Mouse (Mus musculus) adipose tissue, adult 10 weeks (tissue): ENCODE measurements around the gene Lgals8. TPM values are rescaled to one million over a fixed set of nuclear protein-coding genes. Genes with fewer than 3 reads are reported as not detected.

ENCODE experiments used
- polyA plus RNA-seq: library from polyadenylated mRNA; stranded (reverse); fragments of 350-450 nt; fragmentation: Illumina TruSeq; extraction: RNeasy Lipid Tissue Mini Kit (QIAGEN cat#74804); gene quantifications from one replicate; pipeline ENCODE4 v1.2.3, GENCODE M21; 2014; ENCODE audit warnings: low read depth, low replicate concordance

The Lgals8 gene
- 59.7 TPM for polyA plus RNA-seq

GRCm38 (mm10) chr13:12464844-12465243, at the start of gene Lgals8:
Gene Lgals8 (minus strand): TSS chr13:12464944.

GRCm38 (mm10) chr13:12394609-12395505, 69.9 kb downstream of the Lgals8 start, which contains the start of gene Heatr1:
Gene Heatr1 (plus strand): TSS chr13:12395027.

Other genes with a start within 250 kb of the Lgals8 start
- gene Mtr, start 206.8 kb downstream of the Lgals8 start, polyA plus RNA-seq = 15.0 TPM
- not detected for gene Actn2, start 124.2 kb downstream of the Lgals8 start, polyA plus RNA-seq
- gene Heatr1, start 69.9 kb downstream of the Lgals8 start, polyA plus RNA-seq = 10.1 TPM
- 2.1 TPM for gene Edaradd, start 55.5 kb upstream of the Lgals8 start, polyA plus RNA-seq
- 22.4 TPM for gene Ero1lb, start 100.9 kb upstream of the Lgals8 start, polyA plus RNA-seq